20 mouse cellular contexts compared by ENCODE assay signal in the genomic region with DNA sequence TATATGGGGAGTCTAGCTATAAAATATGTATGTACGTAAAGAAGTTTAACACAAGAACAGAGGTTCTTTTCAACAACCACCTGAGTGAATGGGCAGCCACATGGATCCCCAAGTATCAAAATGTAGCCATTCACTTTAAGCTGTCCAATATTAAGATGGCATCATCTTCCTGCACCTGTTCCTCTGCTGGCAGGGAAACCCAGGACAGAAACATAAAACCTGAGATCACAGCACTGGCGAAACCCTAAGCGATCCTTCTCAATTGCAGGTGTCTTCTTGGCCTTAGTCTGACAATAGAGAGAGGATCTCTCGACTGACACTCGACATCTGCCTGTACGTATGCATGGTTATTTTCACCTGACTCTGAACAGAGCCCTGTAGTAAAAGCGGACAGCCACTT.
"Had no signal": no experiment of that assay in that cellular context is flagged by ENCODE, and none has a peak within 500 bp of the region (broad histone marks: within the 10 kb centered on the region; RNA-seq: fewer than 3 reads in every experiment).

No protein-coding gene starts in this region.

- DNase-seq: liver, postnatal 0 days; lung, adult 2 months; lung, postnatal 14 days; lung, postnatal 36 days; retina, postnatal 1 day; right cerebral cortex, adult 18-20 months; right cerebral cortex, postnatal 25 days; right cerebral cortex, postnatal 4 days; thymus, adult 2 months; thymus, postnatal 25 days; thymus, postnatal 4 days had no signal

- H3K27ac ChIP-seq: liver, embryonic 15.5 days; lung, embryonic 15.5 days; macrophage; midbrain, embryonic 13.5 days; midbrain, embryonic 15.5 days; neural tube, embryonic 12.5 days; stomach, embryonic 15.5 days; stomach, postnatal 0 days had no signal

- H3K4me3 ChIP-seq: liver, embryonic 15.5 days; lung, embryonic 15.5 days; megakaryocyte, embryonic 14.5 days; midbrain, embryonic 13.5 days; midbrain, embryonic 15.5 days; neural tube, embryonic 12.5 days; stomach, embryonic 15.5 days had no signal
